Mouse (Mus musculus) ES-Bruce4 (cell line): ENCODE data around the gene Dcaf1.

Source experiments
- CTCF ChIP-seq: IDR thresholded peaks from one replicate; pipeline ENCODE4 v1.8.1; 2011; ENCODE audit warnings: low read depth, low read length
- POLR2A ChIP-seq: IDR thresholded peaks from one replicate; pipeline ENCODE4 v1.8.1; 2011; ENCODE audit warnings: low read length; ENCODE audit not compliant: insufficient read depth

DNA sequence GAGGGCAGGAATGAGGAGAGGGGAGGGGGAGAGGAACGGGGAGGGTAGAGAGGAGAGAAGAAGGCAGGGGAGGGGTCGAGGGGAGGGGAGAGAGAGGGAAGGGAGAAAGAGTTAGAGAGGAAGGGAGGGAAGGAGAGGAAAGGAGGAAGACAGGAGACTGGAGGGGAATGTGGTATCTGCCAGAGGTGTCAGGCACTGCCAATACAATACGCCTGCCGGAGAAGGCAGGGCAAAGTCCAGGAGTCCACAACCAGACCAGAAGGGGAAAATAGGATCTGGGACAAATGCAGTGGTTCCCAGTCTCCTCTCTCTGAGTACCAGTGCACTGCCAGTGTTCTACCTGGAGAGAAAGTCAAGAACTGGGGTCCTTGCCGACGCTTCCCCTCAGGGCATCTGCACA is 30.8 kb upstream of the Dcaf1 start:
- no peak for TF ChIP-seq POLR2A
- TF ChIP-seq CTCF: no peak
